ENCODE assay signal across 8 mouse cellular contexts in the genomic region with DNA sequence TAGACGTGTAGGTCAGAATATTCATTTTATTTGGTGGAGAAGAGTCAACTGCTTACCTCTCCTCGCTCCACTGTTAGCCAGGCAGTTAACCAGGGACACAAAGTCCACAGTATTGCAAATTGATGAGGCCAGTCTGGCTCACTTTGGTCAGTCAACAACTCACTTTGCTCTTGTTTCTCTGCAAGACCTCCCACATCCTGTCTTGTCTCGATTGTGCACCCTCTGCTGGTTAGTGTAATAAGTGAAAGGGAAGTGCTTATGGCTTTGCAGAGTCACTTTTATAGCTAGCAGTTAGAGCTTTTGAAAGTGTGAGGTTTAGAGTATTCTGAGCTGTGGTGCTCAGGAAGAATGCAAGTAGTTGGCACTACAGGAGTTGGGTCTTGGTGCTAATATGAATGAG. TPM values are rescaled to one million over a fixed set of nuclear protein-coding genes. Genes with fewer than 3 reads are reported as not detected.
DNase-seq lines count a peak whose midpoint lies in the region; ATAC-seq and TF ChIP-seq lines count a peak whose summit lies in the region.

No protein-coding gene starts in this region.

- 43% methylated on average over 3 of the region's 3 CpGs for WGBS in kidney, adult 2 months
- 60% methylated on average over 3 of the region's 3 CpGs for WGBS in lung, postnatal 0 days
- 62% methylated on average over 3 of the region's 3 CpGs for WGBS in midbrain, embryonic 16.5 days

- peak; percentile 95 for ATAC-seq in frontal cortex, adult (ENCODE audit: low TSS enrichment)
- ATAC-seq in Patski = peak; percentile 85
- peak; percentile 63; the same call in 1 of the 2 replicates for ATAC-seq in lung, postnatal 0 days
- ATAC-seq in midbrain, embryonic 16.5 days = no peak

- no peaks in the 10 kb centered on the region for H3K4me1 ChIP-seq in kidney, adult 2 months (ENCODE audit: control insufficient read depth, insufficient read depth, low read length)
- H3K4me1 ChIP-seq in lung, postnatal 0 days (ENCODE audit: insufficient read depth, low read depth, low read length) = no peaks in the 10 kb centered on the region
- H3K4me1 ChIP-seq in midbrain, embryonic 16.5 days (ENCODE audit: control insufficient read depth, insufficient read depth, low read length) = no peaks in the 10 kb centered on the region

- no peak overlapping the region for H3K4me3 ChIP-seq in kidney, adult 2 months (ENCODE audit: insufficient read depth, low read depth, low read length)
- no peak overlapping the region for H3K4me3 ChIP-seq in lung, postnatal 0 days (ENCODE audit: low read depth, low read length)
- H3K4me3 ChIP-seq in midbrain, embryonic 16.5 days (ENCODE audit: low read depth, low read length) = no peak overlapping the region

- no peaks in the 10 kb centered on the region for H3K9me3 ChIP-seq in lung, postnatal 0 days (ENCODE audit: low read length)
- H3K9me3 ChIP-seq in midbrain, embryonic 16.5 days (replicated peaks; ENCODE audit: control insufficient read depth, low read length, poor library complexity, severe bottlenecking) = no peaks in the 10 kb centered on the region

- CTCF ChIA-PET in Patski (lab: Charles Lee) = interaction anchor here (0.6 to 3.8 kb wide), 14 partner anchors 9 to 203 kb away, joined by 3 to 44 read pairs (median 5); a partner anchor contains a TSS

- in situ Hi-C loops in Patski (cut with MboI; ENCODE audit: low pct_unique_long_range_greater_than_20kb) = loop anchor here (5.0 kb wide), 1 partner anchor 178 kb away; no protein-coding TSS in a partner anchor

- H3K27ac ChIP-seq in kidney, adult 2 months (ENCODE audit: insufficient read depth, low read depth, low read length) = no peak overlapping the region
- H3K27ac ChIP-seq in lung, postnatal 0 days (ENCODE audit: low read length) = no peak overlapping the region
- H3K27ac ChIP-seq in midbrain, embryonic 16.5 days (ENCODE audit: low read length) = no peak overlapping the region

- TF ChIP-seq POLR2A in kidney, adult 2 months (IDR thresholded peaks at IDR 0.05; ENCODE audit: low read depth, low read length) = no peak

- H3K4me2 ChIP-seq in lung, postnatal 0 days (replicated peaks; ENCODE audit: low read depth, low read length) = no peak overlapping the region
- H3K4me2 ChIP-seq in midbrain, embryonic 16.5 days (ENCODE audit: low read length) = no peak overlapping the region

- peak; percentile 72 for TF ChIP-seq CTCF in Patski (IDR thresholded peaks at IDR 0.05)
- TF ChIP-seq CTCF in kidney, adult 2 months (conservative IDR thresholded peaks at IDR 0.05; ENCODE audit: insufficient read depth, insufficient read length, low read depth, low read length) = peak; percentile 56
- TF ChIP-seq CTCF in lung, postnatal 0 days (IDR thresholded peaks at IDR 0.05) = peak; percentile 83

- no peaks in the 10 kb centered on the region for H3K36me3 ChIP-seq in kidney, adult 2 months (ENCODE audit: control insufficient read depth, insufficient read depth, low read length)
- H3K36me3 ChIP-seq in lung, postnatal 0 days (ENCODE audit: insufficient read depth, low read length) = no peaks in the 10 kb centered on the region
- H3K36me3 ChIP-seq in midbrain, embryonic 16.5 days (ENCODE audit: control insufficient read depth, insufficient read depth, low read length) = no peaks in the 10 kb centered on the region

- no peaks in the 10 kb centered on the region for H3K27me3 ChIP-seq in Patski
- no peaks in the 10 kb centered on the region for H3K27me3 ChIP-seq in kidney, adult 2 months (replicated peaks; ENCODE audit: control insufficient read depth, insufficient read depth, low read length)
- no peaks in the 10 kb centered on the region for H3K27me3 ChIP-seq in lung, postnatal 0 days (replicated peaks; ENCODE audit: insufficient read depth, low read length)
- no peaks in the 10 kb centered on the region for H3K27me3 ChIP-seq in midbrain, embryonic 16.5 days (ENCODE audit: control insufficient read depth, insufficient read depth, low read depth, low read length)

- H3K9ac ChIP-seq in lung, postnatal 0 days (replicated peaks; ENCODE audit: low read depth) = no peak overlapping the region
- no peak overlapping the region for H3K9ac ChIP-seq in midbrain, embryonic 16.5 days (ENCODE audit: low read depth, low read length)

- no peak for DNase-seq in frontal cortex, postnatal 10 days (ENCODE audit: low spot score in 2 of 2)
- DNase-seq in 3T3-L1 (ENCODE audit: low read depth, low spot score) = peak; percentile 87
- DNase-seq in Patski (ENCODE audit: low read depth, low spot score) = no peak
- peak; percentile 85 for DNase-seq in kidney, adult 2 months
- peak; percentile 82 for DNase-seq in lung, postnatal 0 days (ENCODE audit: low spot score)
- peak; percentile 46 for DNase-seq in thymus, postnatal 4 days

- POLR2A ChIA-PET in Patski (lab: Charles Lee) = no interaction called here

- no peak for TF ChIP-seq EP300 in lung, postnatal 0 days (IDR thresholded peaks at IDR 0.05)

RNA-seq across cellular contexts. Expression of a gene that starts 1.4 kb away (rescaled TPM):
- polyA plus RNA-seq in Patski (2021) = 0.10 TPM
- 0.02 TPM in 1 of 2 replicates, not detected in the other for polyA plus RNA-seq in kidney, adult 2 months (2012; rRNA removed)
- 0.06 and 0.07 TPM in 2 replicates for polyA plus RNA-seq in lung, postnatal 0 days (2015; fragmentation: Nextera tagmentation; extraction: Ambion mirVana)
- 0.26 and 0.39 TPM in 2 replicates for polyA plus RNA-seq in midbrain, embryonic 16.5 days (2015; fragmentation: Nextera tagmentation; extraction: Ambion mirVana)

RNA-seq across cellular contexts. Expression of a gene that starts 9.7 kb away (rescaled TPM):
- polyA plus RNA-seq in Patski (2021) = 102 TPM
- polyA plus RNA-seq in kidney, adult 2 months (2012; rRNA removed) = 53.2 and 58.7 TPM in 2 replicates
- polyA plus RNA-seq in lung, postnatal 0 days (2015; fragmentation: Nextera tagmentation; extraction: Ambion mirVana) = 38.2 and 42.9 TPM in 2 replicates
- 29.9 and 30.1 TPM in 2 replicates for polyA plus RNA-seq in midbrain, embryonic 16.5 days (2015; fragmentation: Nextera tagmentation; extraction: Ambion mirVana)

RNA-seq across cellular contexts. Expression of a gene that starts 10.3 kb away (rescaled TPM):
- 60.4 TPM for polyA plus RNA-seq in Patski (2021)
- polyA plus RNA-seq in kidney, adult 2 months (2012; rRNA removed) = 29.6 and 32.2 TPM in 2 replicates
- polyA plus RNA-seq in lung, postnatal 0 days (2015; fragmentation: Nextera tagmentation; extraction: Ambion mirVana) = 94.3 and 102 TPM in 2 replicates
- 177 and 185 TPM in 2 replicates for polyA plus RNA-seq in midbrain, embryonic 16.5 days (2015; fragmentation: Nextera tagmentation; extraction: Ambion mirVana)

RNA-seq across cellular contexts. Expression of a gene that starts 17.6 kb away (rescaled TPM):
- polyA plus RNA-seq in Patski (2021) = not detected
- not detected in 2 replicates for polyA plus RNA-seq in kidney, adult 2 months (2012; rRNA removed)
- not detected in 2 replicates for polyA plus RNA-seq in lung, postnatal 0 days (2015; fragmentation: Nextera tagmentation; extraction: Ambion mirVana)
- polyA plus RNA-seq in midbrain, embryonic 16.5 days (2015; fragmentation: Nextera tagmentation; extraction: Ambion mirVana) = not detected in 2 replicates

RNA-seq across cellular contexts. Expression of a gene that starts 17.9 kb away (rescaled TPM):
- polyA plus RNA-seq in Patski (2021) = 30.6 TPM
- polyA plus RNA-seq in kidney, adult 2 months (2012; rRNA removed) = 7.8 and 9.3 TPM in 2 replicates
- 21.0 and 22.6 TPM in 2 replicates for polyA plus RNA-seq in lung, postnatal 0 days (2015; fragmentation: Nextera tagmentation; extraction: Ambion mirVana)
- 52.3 and 53.6 TPM in 2 replicates for polyA plus RNA-seq in midbrain, embryonic 16.5 days (2015; fragmentation: Nextera tagmentation; extraction: Ambion mirVana)

Comparison
In these comparisons a context has a peak if more than half of its experiments do, and no peak if none do; other contexts are left out.
1. DNase-seq: peak in 3T3-L1 (single experiment), kidney, adult 2 months (single experiment), lung, postnatal 0 days (single experiment) and thymus, postnatal 4 days (single experiment); none in frontal cortex, postnatal 10 days (0 of 2) and Patski (single experiment).
2. Peak in every context shown above with its lines, with median percentiles within 50 percentile points of each other: CTCF ChIP-seq.